ENCODE assay signal across 16 mouse cellular contexts in genomic region chr5:100594803-100595467, GRCm38 (mm10).
"Had no signal": no experiment of that assay in that cellular context is flagged by ENCODE, and none has a peak within 500 bp of the region (broad histone marks: within the 10 kb centered on the region; RNA-seq: fewer than 3 reads in every experiment).

No protein-coding gene starts in this region.

- H3K4me2 ChIP-seq: limb, embryonic 12.5 days; liver, embryonic 13.5 days; lung, embryonic 15.5 days; neural tube, embryonic 15.5 days had no signal

- H3K27me3 ChIP-seq: limb, embryonic 12.5 days; liver, embryonic 13.5 days; lung, embryonic 15.5 days; megakaryocyte, embryonic 14.5 days; neural tube, embryonic 15.5 days had no signal

- H3K36me3 ChIP-seq: limb, embryonic 12.5 days; liver, embryonic 13.5 days; lung, embryonic 15.5 days; neural tube, embryonic 15.5 days had no signal

- ATAC-seq: liver, postnatal 0 days had no signal

- H3K4me1 ChIP-seq: limb, embryonic 12.5 days; lung, embryonic 15.5 days; neural tube, embryonic 15.5 days had no signal

- H3K9ac ChIP-seq: limb, embryonic 12.5 days; liver, embryonic 13.5 days; liver, postnatal 0 days; lung, embryonic 15.5 days; neural tube, embryonic 15.5 days had no signal

- H3K27ac ChIP-seq: layer of hippocampus, adult 2 months; limb, embryonic 12.5 days; liver, embryonic 13.5 days; lung, embryonic 15.5 days; macrophage; neural tube, embryonic 15.5 days had no signal

- H3K9me3 ChIP-seq: liver, embryonic 13.5 days; lung, embryonic 15.5 days had no signal

- DNase-seq: kidney, postnatal 10 days; kidney, postnatal 4 days; liver; liver, embryonic 13.5 days; liver, postnatal 0 days; lung, postnatal 14 days; right cerebral cortex, adult 18-20 months; right cerebral cortex, postnatal 25 days; thymus, postnatal 36 days had no signal

- H3K4me3 ChIP-seq: layer of hippocampus, adult 2 months; limb, embryonic 12.5 days; liver, embryonic 13.5 days; lung, embryonic 15.5 days; megakaryocyte, embryonic 14.5 days; myocyte; neural tube, embryonic 15.5 days had no signal
